Mouse (Mus musculus): Measurements from ENCODE around the gene Scn10a. TPM values are rescaled to one million over a fixed set of nuclear protein-coding genes. Genes with fewer than 3 reads are reported as not detected.
A peak's percentile ranks its signal among the peaks of the same experiment; 100 is the strongest.

The Scn10a gene
- polyA plus RNA-seq, 1 experiment from 2014 or later = not detected

- Histone ChIP-seq H3K36me3 (ENCODE audit: control insufficient read depth, insufficient read depth) (no peaks in the 10 kb centered on the region), H3K4me3 (ENCODE audit: low read depth, low read length) (no peak overlapping the region), H3K4me2 (replicated peaks; ENCODE audit: low read depth) (no peak overlapping the region; the same call in 1 of the 2 replicates), H3K27me3 (replicated peaks; ENCODE audit: control insufficient read depth, insufficient read depth, low read length) (no peaks in the 10 kb centered on the region), H3K4me1 (replicated peaks; ENCODE audit: control insufficient read depth, insufficient read depth, low read length) (no peaks in the 10 kb centered on the region), H3K9ac (ENCODE audit: low read depth, low read length) (no peak overlapping the region), H3K27ac (ENCODE audit: low read depth, low read length) (no peak overlapping the region), H3K9me3 (ENCODE audit: control insufficient read depth) (no peaks in the 10 kb centered on the region)
- ATAC-seq = no peak
- WGBS = 28% methylated on average over 26 of the region's 26 CpGs
- TF ChIP-seq CTCF (IDR thresholded peaks at IDR 0.05; ENCODE audit: low read depth) = no peak
Observed at GRCm38 (mm10) chr9:119588763-119589449, 130.2 kb downstream of the Scn10a start.

- peaks cover 49% of the 10 kb centered on the region for H3K27me3 ChIP-seq (replicated peaks; ENCODE audit: control insufficient read depth, insufficient read depth, low read length)
- no peaks in the 10 kb centered on the region for H3K4me1 ChIP-seq (replicated peaks; ENCODE audit: control insufficient read depth, insufficient read depth, low read length)
- WGBS = 1% methylated on average over 6 of the region's 6 CpGs
- no peaks in the 10 kb centered on the region for H3K36me3 ChIP-seq (ENCODE audit: control insufficient read depth, insufficient read depth)
- no peak overlapping the region for H3K4me2 ChIP-seq (replicated peaks; ENCODE audit: low read depth)
- ATAC-seq = no peak
- H3K9ac ChIP-seq (ENCODE audit: low read depth, low read length) = no peak overlapping the region
- TF ChIP-seq CTCF (IDR thresholded peaks at IDR 0.05; ENCODE audit: low read depth) = peak; percentile 97
- H3K9me3 ChIP-seq (ENCODE audit: control insufficient read depth) = no peaks in the 10 kb centered on the region
- H3K4me3 ChIP-seq (ENCODE audit: low read depth, low read length) = no peak overlapping the region
- H3K27ac ChIP-seq (ENCODE audit: low read depth, low read length) = no peak overlapping the region
Observed at GRCm38 (mm10) chr9:119580668-119581067, 138.5 kb downstream of the Scn10a start.

GRCm38 (mm10) chr9:119580187-119580586, 138.9 kb downstream of the Scn10a start:
- Histone ChIP-seq H3K27ac (ENCODE audit: low read depth, low read length) (no peak overlapping the region), H3K36me3 (ENCODE audit: control insufficient read depth, insufficient read depth) (no peaks in the 10 kb centered on the region), H3K4me2 (replicated peaks; ENCODE audit: low read depth) (no peak overlapping the region), H3K9me3 (ENCODE audit: control insufficient read depth) (no peaks in the 10 kb centered on the region), H3K4me1 (replicated peaks; ENCODE audit: control insufficient read depth, insufficient read depth, low read length) (no peaks in the 10 kb centered on the region), H3K4me3 (ENCODE audit: low read depth, low read length) (no peak overlapping the region), H3K27me3 (replicated peaks; ENCODE audit: control insufficient read depth, insufficient read depth, low read length) (peaks cover 51% of the 10 kb centered on the region), H3K9ac (ENCODE audit: low read depth, low read length) (no peak overlapping the region)
- WGBS = 87% methylated on average over 17 of the region's 17 CpGs
- ATAC-seq = no peak
- no peak for TF ChIP-seq CTCF (IDR thresholded peaks at IDR 0.05; ENCODE audit: low read depth)

GRCm38 (mm10) chr9:119578636-119579438, 140.3 kb downstream of the Scn10a start, which contains the start of gene Scn5a:
Scn5a (minus strand) TSS chr9:119579016.
- peak; percentile 63 for ATAC-seq
- H3K9me3 ChIP-seq (ENCODE audit: control insufficient read depth) = no peaks in the 10 kb centered on the region
- peaks cover 52% of the 10 kb centered on the region for H3K27me3 ChIP-seq (replicated peaks; ENCODE audit: control insufficient read depth, insufficient read depth, low read length)
- peak within 1 kb of the TSS; percentile 55 for H3K4me3 ChIP-seq (ENCODE audit: low read depth, low read length)
- no peaks in the 10 kb centered on the region for H3K36me3 ChIP-seq (ENCODE audit: control insufficient read depth, insufficient read depth)
- H3K27ac ChIP-seq (ENCODE audit: low read depth, low read length) = no peak within 1 kb of the TSS
- WGBS = under 1% methylated on average over 73 of the region's 99 CpGs
- 0 out of 2 replicates have a peak, but pooled peaks have one; percentile 15 for TF ChIP-seq CTCF (IDR thresholded peaks at IDR 0.05; ENCODE audit: low read depth)
- no peaks in the 10 kb centered on the region for H3K4me1 ChIP-seq (replicated peaks; ENCODE audit: control insufficient read depth, insufficient read depth, low read length)
- H3K4me2 ChIP-seq (replicated peaks; ENCODE audit: low read depth) = peak within 1 kb of the TSS; percentile 98
- 0 out of 2 replicates have a peak within 1 kb of the TSS, but pooled peaks have one; percentile 26 for H3K9ac ChIP-seq (ENCODE audit: low read depth, low read length)

- Histone ChIP-seq H3K4me2 (replicated peaks; ENCODE audit: low read depth) (peak overlapping the region; percentile 98), H3K9ac (ENCODE audit: low read depth, low read length) (no peak overlapping the region), H3K9me3 (ENCODE audit: control insufficient read depth) (no peaks in the 10 kb centered on the region), H3K4me1 (replicated peaks; ENCODE audit: control insufficient read depth, insufficient read depth, low read length) (no peaks in the 10 kb centered on the region), H3K27me3 (replicated peaks; ENCODE audit: control insufficient read depth, insufficient read depth, low read length) (peaks cover 53% of the 10 kb centered on the region), H3K27ac (ENCODE audit: low read depth, low read length) (no peak overlapping the region), H3K36me3 (ENCODE audit: control insufficient read depth, insufficient read depth) (no peaks in the 10 kb centered on the region), H3K4me3 (ENCODE audit: low read depth, low read length) (peak overlapping the region; percentile 55)
- no peak for TF ChIP-seq CTCF (IDR thresholded peaks at IDR 0.05; ENCODE audit: low read depth)
- 2% methylated on average over 24 of the region's 24 CpGs for WGBS
- ATAC-seq = no peak
Observed at GRCm38 (mm10) chr9:119578311-119578635, 140.8 kb downstream of the Scn10a start.

GRCm38 (mm10) chr9:119576977-119577376, 142.1 kb downstream of the Scn10a start:
- Histone ChIP-seq H3K9ac (ENCODE audit: low read depth, low read length) (no peak overlapping the region), H3K4me1 (replicated peaks; ENCODE audit: control insufficient read depth, insufficient read depth, low read length) (no peaks in the 10 kb centered on the region), H3K9me3 (ENCODE audit: control insufficient read depth) (no peaks in the 10 kb centered on the region), H3K36me3 (ENCODE audit: control insufficient read depth, insufficient read depth) (no peaks in the 10 kb centered on the region), H3K27ac (ENCODE audit: low read depth, low read length) (no peak overlapping the region), H3K4me2 (replicated peaks; ENCODE audit: low read depth) (no peak overlapping the region), H3K4me3 (ENCODE audit: low read depth, low read length) (no peak overlapping the region), H3K27me3 (replicated peaks; ENCODE audit: control insufficient read depth, insufficient read depth, low read length) (peaks cover 64% of the 10 kb centered on the region)
- no peak for TF ChIP-seq CTCF (IDR thresholded peaks at IDR 0.05; ENCODE audit: low read depth)
- 76% methylated on average over 2 of the region's 2 CpGs for WGBS
- no peak for ATAC-seq
